Mouse (Mus musculus) liver, adult 2 months (tissue): ENCODE measurements around the gene Ddx4. TPM values are rescaled to one million over a fixed set of nuclear protein-coding genes. Genes with fewer than 3 reads are reported as not detected.

Experiments
- DNase-seq: peaks from one replicate; pipeline ENCODE4 v3.0.0-alpha.2; 2011; ENCODE audit warnings: low read depth, low spot score; ENCODE audit errors: extremely low read depth
- H3K27ac ChIP-seq: fragments of 200-500 bp; replicated peaks from 2 replicates; pipeline ENCODE4 v1.5.1; 2012; ENCODE audit warnings: low read depth, mild to moderate bottlenecking, control low read depth, inconsistent platforms, low read length; ENCODE audit not compliant: insufficient read depth
- H3K27me3 ChIP-seq: fragments of 200-500 bp; 2 replicates; pipeline ENCODE4 v1.6.1; 2012; ENCODE audit warnings: mild to moderate bottlenecking, moderate library complexity, low read length, inconsistent platforms; ENCODE audit not compliant: control insufficient read depth, insufficient read depth
- H3K36me3 ChIP-seq: fragments of 200-500 bp; 2 replicates; pipeline ENCODE4 v1.6.1; 2012; ENCODE audit warnings: low read length, inconsistent platforms; ENCODE audit not compliant: control insufficient read depth, insufficient read depth
- H3K4me1 ChIP-seq: fragments of 200-500 bp; 2 replicates; pipeline ENCODE4 v1.6.1; 2011; ENCODE audit warnings: low read length; ENCODE audit not compliant: control insufficient read depth, insufficient read depth
- H3K4me3 ChIP-seq: fragments of 200-500 bp; 2 replicates; pipeline ENCODE4 v1.5.1; 2011; ENCODE audit warnings: low read depth, mild to moderate bottlenecking, control low read depth, low read length, moderate library complexity; ENCODE audit not compliant: insufficient read depth
- H3K79me2 ChIP-seq: fragments of 200-500 bp; 2 replicates; pipeline ENCODE4 v1.6.1; 2012; ENCODE audit warnings: inconsistent platforms, mild to moderate bottlenecking, low read length, moderate library complexity; ENCODE audit not compliant: control insufficient read depth, insufficient read depth
- H3K9ac ChIP-seq: fragments of 200-500 bp; 2 replicates; pipeline ENCODE4 v1.6.1; 2012; ENCODE audit warnings: low read depth, mild to moderate bottlenecking, control low read depth, inconsistent platforms, low read length
- CTCF ChIP-seq: fragments of 200-500 bp; IDR thresholded peaks from 2 replicates; pipeline ENCODE4 v1.5.1; 2011; ENCODE audit warnings: low read depth, low read length, control low read depth
- POLR2A ChIP-seq: fragments of 200-500 bp; IDR thresholded peaks from 2 replicates; pipeline ENCODE4 v1.6.1; 2011; ENCODE audit warnings: low read length, control low read depth; ENCODE audit not compliant: insufficient read depth; ENCODE audit errors: extremely low read depth
- WGBS: fragments of 180-500 bp; shearing (Covaris S2); methylation state at CpG from one replicate; pipeline ENCODE4 v1.1.7; 2018; 5-methylcytosine and 5-hydroxymethylcytosine counted together
- polyA plus RNA-seq: library from polyadenylated mRNA; depleted of rRNA; stranded (reverse); fragments of >200 nt; gene quantifications from 2 replicates; pipeline ENCODE4 v1.2.3, GENCODE M21; 2012
- total RNA-seq: library from RNA; depleted of rRNA; stranded (reverse); fragments of >200 nt; gene quantifications from 2 replicates; pipeline ENCODE4 v1.2.3, GENCODE M21; 2014

Ddx4 gene
- total and polyA plus RNA-seq, 2 experiments: not detected

GRCm38 (mm10) chr13:112651183-112651582 is 1.1 kb downstream of the Ddx4 start:
- Histone ChIP-seq H3K79me2 (no peaks in the 10 kb centered on the region), H3K9ac (no peak overlapping the region), H3K4me1 (no peaks in the 10 kb centered on the region), H3K4me3 (no peak overlapping the region), H3K27me3 (0 out of 2 replicates have a peak, but pooled peaks cover 5% of the 10 kb centered on the region), H3K27ac (no peak overlapping the region), H3K36me3 (no peaks in the 10 kb centered on the region)
- 95% methylated on average over 3 of the region's 3 CpGs for WGBS
- TF ChIP-seq POLR2A: no peak
- TF ChIP-seq CTCF: no peak
- DNase-seq: no peak

DNA sequence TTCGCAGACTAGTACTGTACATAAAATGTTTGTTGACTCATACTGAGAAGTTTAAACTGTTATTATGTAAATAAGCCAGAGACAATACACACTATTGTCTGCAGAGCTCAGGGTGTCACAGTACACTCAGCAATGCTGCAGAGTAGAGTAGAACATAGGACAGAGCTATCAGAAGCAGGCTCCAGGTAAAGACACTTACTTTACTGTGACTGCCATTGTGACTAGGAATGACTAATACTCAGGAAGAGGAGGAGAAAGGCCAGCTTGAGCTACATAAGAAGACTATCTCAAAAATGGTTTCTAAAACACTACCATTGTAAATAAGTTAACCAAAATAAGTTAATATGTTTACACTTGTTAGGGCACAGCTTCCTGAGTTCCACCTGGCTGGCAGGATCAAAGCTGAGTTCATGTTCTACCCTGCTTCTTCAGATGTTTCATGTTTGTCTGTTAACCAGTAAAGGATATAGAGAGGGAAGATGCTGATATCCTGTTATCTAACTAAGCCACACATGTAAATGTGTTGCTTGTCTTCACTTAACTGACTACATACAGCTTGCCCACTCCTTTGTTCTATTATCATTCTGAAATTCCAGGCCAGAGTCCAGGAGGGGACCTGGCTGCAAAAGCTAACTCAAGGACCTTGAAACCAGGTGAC is 6.6 kb downstream of the Ddx4 start:
- DNase-seq: no peak

DNA sequence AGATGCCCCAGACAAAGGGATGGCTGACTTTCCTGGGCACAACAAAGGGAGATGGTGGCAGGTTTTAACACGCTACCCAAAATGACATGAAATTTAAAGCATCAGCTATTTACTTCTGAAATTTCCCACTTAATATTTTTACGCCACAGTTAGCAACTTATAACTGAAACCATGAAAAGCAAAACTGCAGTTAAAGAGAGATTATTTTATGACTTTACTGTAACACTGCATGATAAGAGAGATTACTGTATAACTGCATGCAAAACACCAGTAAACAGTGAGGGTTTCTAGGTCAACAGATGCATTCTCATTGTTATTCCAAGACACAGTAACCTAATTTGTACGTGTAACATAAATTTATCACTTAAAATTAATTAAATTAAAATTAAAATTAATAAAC is 7.3 kb downstream of the Ddx4 start:
- H3K27ac ChIP-seq: no peak overlapping the region
- H3K27me3 ChIP-seq: no peaks in the 10 kb centered on the region
- no peak overlapping the region for H3K9ac ChIP-seq
- TF ChIP-seq CTCF: no peak
- TF ChIP-seq POLR2A: no peak
- DNase-seq: no peak
- 88% methylated on average over 3 of the region's 3 CpGs for WGBS
- H3K4me3 ChIP-seq: no peak overlapping the region
- H3K36me3 ChIP-seq: no peaks in the 10 kb centered on the region
- H3K79me2 ChIP-seq: no peaks in the 10 kb centered on the region
- no peaks in the 10 kb centered on the region for H3K4me1 ChIP-seq

More for the DNA sequence above, 6.6 kb downstream of the Ddx4 start:
- Histone ChIP-seq H3K27me3 (no peaks in the 10 kb centered on the region), H3K79me2 (no peaks in the 10 kb centered on the region), H3K4me3 (no peak overlapping the region), H3K27ac (no peak overlapping the region), H3K9ac (no peak overlapping the region), H3K4me1 (no peaks in the 10 kb centered on the region), H3K36me3 (no peaks in the 10 kb centered on the region)
- 82% methylated on average over 1 of the region's 1 CpGs for WGBS
- no peak for TF ChIP-seq POLR2A
- TF ChIP-seq CTCF: no peak

DNA sequence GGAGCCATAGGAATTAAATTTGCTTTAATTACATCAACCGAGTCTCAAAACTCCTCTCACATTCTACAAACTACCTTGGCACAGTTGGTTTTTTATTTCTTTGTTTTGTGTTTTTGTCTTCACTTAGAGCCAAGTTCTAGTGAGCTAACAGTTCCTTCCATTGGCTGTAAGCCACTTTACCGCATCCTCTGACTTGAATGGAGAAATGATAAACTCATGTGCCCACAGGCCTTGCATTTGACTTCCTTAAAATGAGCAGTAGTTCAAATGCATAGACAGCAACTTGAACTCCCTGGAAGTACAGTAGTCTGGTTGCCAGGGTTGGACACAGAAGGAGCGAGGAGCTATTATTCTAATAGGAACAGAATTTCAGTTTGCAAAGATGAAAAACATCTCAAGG is 9.4 kb downstream of the Ddx4 start:
- Histone ChIP-seq H3K9ac (no peak overlapping the region), H3K36me3 (no peaks in the 10 kb centered on the region), H3K27me3 (no peaks in the 10 kb centered on the region), H3K79me2 (no peaks in the 10 kb centered on the region), H3K4me1 (no peaks in the 10 kb centered on the region), H3K4me3 (no peak overlapping the region), H3K27ac (no peak overlapping the region)
- 95% methylated on average over 3 of the region's 3 CpGs for WGBS
- no peak for TF ChIP-seq CTCF
- TF ChIP-seq POLR2A: no peak
- DNase-seq: no peak

- TF ChIP-seq POLR2A (no peak), CTCF (no peak)
- Histone ChIP-seq H3K4me1 (no peaks in the 10 kb centered on the region), H3K36me3 (no peaks in the 10 kb centered on the region), H3K27ac (no peak overlapping the region), H3K27me3 (no peaks in the 10 kb centered on the region), H3K79me2 (no peaks in the 10 kb centered on the region), H3K9ac (no peak overlapping the region), H3K4me3 (no peak overlapping the region)
- whole genome bisulfite sequencing: 88% methylated on average over 4 of the region's 4 CpGs
- no peak for DNase-seq
These were observed 13.2 kb downstream of the Ddx4 start for GRCm38 (mm10) chr13:112639111-112639510.

DNA sequence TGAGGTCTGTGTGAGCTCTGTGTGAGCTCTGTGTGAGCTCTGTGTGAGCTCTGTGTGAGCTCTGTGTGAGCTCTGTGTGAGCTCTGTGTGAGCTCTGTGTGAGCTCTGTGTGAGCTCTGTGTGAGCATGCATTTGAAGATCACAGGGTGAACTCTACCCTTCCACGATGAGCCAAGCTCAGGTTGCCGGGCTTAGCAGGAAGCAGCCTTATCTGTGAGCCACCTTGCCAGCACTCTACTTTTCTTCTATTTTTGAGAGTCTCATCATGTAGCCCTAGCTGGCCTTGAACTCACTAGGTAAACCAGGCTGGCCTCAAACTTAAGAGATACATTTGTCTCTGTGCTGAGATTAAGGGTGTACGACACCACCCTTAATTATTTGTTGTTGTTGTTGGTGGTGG is 15.8 kb downstream of the Ddx4 start:
- no peak overlapping the region for H3K9ac ChIP-seq
- H3K4me1 ChIP-seq: no peaks in the 10 kb centered on the region
- H3K27ac ChIP-seq: no peak overlapping the region
- TF ChIP-seq CTCF: no peak
- TF ChIP-seq POLR2A: no peak
- no peaks in the 10 kb centered on the region for H3K36me3 ChIP-seq
- WGBS: 46% methylated on average over 3 of the region's 3 CpGs
- no peaks in the 10 kb centered on the region for H3K27me3 ChIP-seq
- no peak overlapping the region for H3K4me3 ChIP-seq
- no peak for DNase-seq
- H3K79me2 ChIP-seq: no peaks in the 10 kb centered on the region
